Mouse (Mus musculus) embryonic facial prominence, embryonic 14.5 days (tissue): ENCODE data around the gene Hist1h1d. TPM values are rescaled to one million over a fixed set of nuclear protein-coding genes. Genes with fewer than 3 reads are reported as not detected.
"Not testable (repeated sequence)": the region's sequence is repeated elsewhere in the genome, so short reads cannot be mapped to it uniquely, and the experiment has no call there.

Experiments used
- ATAC-seq: fragments of 200-750 bp; cut with Nextera tagmentation; 2 replicates; pipeline ENCODE4 v1.8.0; 2017; ENCODE audit warnings: low read depth, moderate number of reproducible peaks, moderate TSS enrichment
- DNase-seq: peaks from one replicate; pipeline ENCODE4 v3.0.0-alpha.2; 2015; ENCODE audit warnings: low spot score
- H3K27ac ChIP-seq: fragments of 300-500 bp; sonication (generic); replicated peaks from 2 replicates; pipeline ENCODE4 v1.5.1; 2014; ENCODE audit warnings: low read depth, mild to moderate bottlenecking, low read length, moderate library complexity
- H3K27me3 ChIP-seq: fragments of 300-500 bp; sonication (generic); replicated peaks from 2 replicates; pipeline ENCODE4 v1.6.1; 2014; ENCODE audit warnings: low read length; ENCODE audit not compliant: control insufficient read depth, insufficient read depth
- H3K36me3 ChIP-seq: fragments of 300-500 bp; sonication (generic); 2 replicates; pipeline ENCODE4 v1.6.1; 2014; ENCODE audit warnings: low read length, mixed read lengths; ENCODE audit not compliant: control insufficient read depth, insufficient read depth
- H3K4me1 ChIP-seq: fragments of 300-500 bp; sonication (generic); 2 replicates; pipeline ENCODE4 v1.6.1; 2014; ENCODE audit warnings: antibody characterized with exemption, low read length; ENCODE audit not compliant: control insufficient read depth, insufficient read depth
- H3K4me2 ChIP-seq: fragments of 300-500 bp; sonication (generic); 2 replicates; pipeline ENCODE4 v1.6.1; 2014; ENCODE audit warnings: low read depth, mild to moderate bottlenecking, low read length, moderate library complexity, mixed read lengths
- H3K4me3 ChIP-seq: fragments of 300-500 bp; sonication (generic); 2 replicates; pipeline ENCODE4 v1.5.1; 2014; ENCODE audit warnings: low read depth, mild to moderate bottlenecking, low read length
- H3K9ac ChIP-seq: fragments of 300-500 bp; sonication (generic); 2 replicates; pipeline ENCODE4 v1.6.1; 2014; ENCODE audit warnings: low read depth, mild to moderate bottlenecking, low read length, moderate library complexity, mixed read lengths
- H3K9me3 ChIP-seq: fragments of 300-500 bp; sonication (generic); 2 replicates; pipeline ENCODE4 v1.6.1; 2016; ENCODE audit warnings: low read length; ENCODE audit not compliant: control insufficient read depth
- WGBS: fragments of 180-500 bp; shearing (Covaris S2); extraction: QIAGEN DNeasy Blood & Tissue Kit; methylation state at CpG from one replicate; pipeline ENCODE4 v1.1.7; 2014; 5-methylcytosine and 5-hydroxymethylcytosine counted together
- polyA plus RNA-seq: library from polyadenylated mRNA; unstranded; fragments of >200 nt; fragmentation: Nextera tagmentation; extraction: Ambion mirVana; gene quantifications from 2 replicates; pipeline ENCODE4 v1.2.1, GENCODE M21; 2014

Gene Hist1h1d
- polyA plus RNA-seq, 1 experiment from 2014 or later = 0.60 TPM

DNA sequence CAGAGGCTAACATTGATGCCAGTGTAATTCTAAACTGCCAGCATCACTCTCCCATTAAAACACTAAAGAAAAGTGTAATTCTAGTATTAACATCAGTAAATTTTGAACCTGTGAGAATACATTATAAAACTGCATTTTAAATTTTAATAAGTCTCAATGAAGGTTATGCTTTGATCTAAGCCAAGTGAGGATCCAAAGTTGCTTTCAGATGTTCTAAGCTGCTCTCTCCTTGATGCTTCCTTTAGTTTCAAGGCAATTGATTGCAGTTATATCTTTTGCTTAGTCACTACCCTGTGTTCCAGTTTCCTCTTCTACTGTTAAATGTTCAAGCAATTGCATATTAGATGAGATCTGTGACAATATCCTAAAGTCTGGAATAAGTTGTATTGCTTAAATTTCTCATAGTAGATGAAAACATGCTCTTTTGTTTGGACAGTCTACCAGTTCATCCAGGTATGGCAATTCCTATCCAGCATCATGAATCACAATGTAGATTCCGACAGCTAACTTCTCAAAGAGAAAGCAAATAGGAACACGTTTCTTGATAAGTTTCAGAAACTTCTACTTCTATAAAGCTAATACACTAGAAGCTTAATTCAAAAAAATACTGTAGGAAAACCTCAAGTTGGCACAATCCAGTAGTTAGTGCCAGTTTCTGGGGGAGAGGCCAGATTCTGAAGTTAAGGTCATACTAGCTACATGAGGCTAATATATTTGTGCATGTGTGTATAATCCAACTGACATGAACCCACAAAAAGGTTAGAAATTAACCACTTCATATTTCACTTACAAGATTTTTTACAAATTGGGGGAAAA lies 19.4 kb downstream of the Hist1h1d start:
- Histone ChIP-seq H3K36me3 (no peaks in the 10 kb centered on the region), H3K4me3 (peak overlapping the region; percentile 52), H3K9ac (peak overlapping the region; percentile 76), H3K27ac (peak overlapping the region; percentile 95), H3K4me1 (peaks cover 16% of the 10 kb centered on the region), H3K9me3 (no peaks in the 10 kb centered on the region), H3K4me2 (peak overlapping the region; percentile 75), H3K27me3 (no peaks in the 10 kb centered on the region)
- WGBS = 33% methylated on average over 2 of the region's 2 CpGs
- DNase-seq (no peak), ATAC-seq (no peak)

DNA sequence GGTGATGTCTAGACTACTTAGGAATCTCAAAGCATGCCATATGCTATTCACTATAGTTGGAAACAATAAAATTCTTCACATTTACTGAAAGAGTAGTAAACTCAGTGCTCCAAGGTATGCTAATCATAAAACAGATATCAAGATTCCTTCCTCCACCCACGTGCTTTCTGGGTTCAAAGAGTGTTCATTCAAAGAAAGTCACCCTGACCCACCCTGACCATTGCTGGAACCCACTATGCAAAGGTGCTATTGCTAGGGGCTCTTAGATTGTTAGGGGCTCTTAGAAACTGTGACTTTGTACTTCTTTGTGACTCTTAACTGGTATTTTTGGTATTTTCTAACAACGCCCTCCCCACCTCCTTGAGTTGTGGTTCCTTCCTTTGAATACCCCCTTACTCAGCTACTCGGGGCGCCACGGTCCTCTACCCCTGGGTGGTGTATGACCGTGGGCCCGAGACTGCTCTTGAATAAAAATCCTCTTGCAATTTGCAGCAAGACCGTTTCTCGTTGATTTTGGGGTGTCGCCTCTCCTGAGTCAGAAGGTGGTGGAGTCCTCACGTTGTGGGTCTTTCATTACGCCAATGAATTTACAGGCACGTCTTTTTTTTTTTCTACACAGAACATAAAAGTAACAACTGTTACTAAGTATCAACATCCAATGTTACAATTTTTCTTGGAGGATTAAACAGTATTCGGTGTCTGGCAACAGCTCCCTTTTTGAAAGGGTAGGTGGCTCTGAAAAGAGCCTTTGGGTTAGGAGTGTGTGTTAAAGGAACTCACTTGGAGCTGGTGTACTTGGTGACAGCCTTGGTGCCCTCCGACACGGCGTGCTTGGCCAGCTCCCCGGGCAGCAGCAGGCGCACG lies 20.2 kb downstream of the Hist1h1d start:
- Histone ChIP-seq H3K27ac (peak overlapping the region; percentile 95), H3K4me2 (peak overlapping the region; percentile 75)
- 9% methylated on average over 16 of the region's 20 CpGs for WGBS

DNA sequence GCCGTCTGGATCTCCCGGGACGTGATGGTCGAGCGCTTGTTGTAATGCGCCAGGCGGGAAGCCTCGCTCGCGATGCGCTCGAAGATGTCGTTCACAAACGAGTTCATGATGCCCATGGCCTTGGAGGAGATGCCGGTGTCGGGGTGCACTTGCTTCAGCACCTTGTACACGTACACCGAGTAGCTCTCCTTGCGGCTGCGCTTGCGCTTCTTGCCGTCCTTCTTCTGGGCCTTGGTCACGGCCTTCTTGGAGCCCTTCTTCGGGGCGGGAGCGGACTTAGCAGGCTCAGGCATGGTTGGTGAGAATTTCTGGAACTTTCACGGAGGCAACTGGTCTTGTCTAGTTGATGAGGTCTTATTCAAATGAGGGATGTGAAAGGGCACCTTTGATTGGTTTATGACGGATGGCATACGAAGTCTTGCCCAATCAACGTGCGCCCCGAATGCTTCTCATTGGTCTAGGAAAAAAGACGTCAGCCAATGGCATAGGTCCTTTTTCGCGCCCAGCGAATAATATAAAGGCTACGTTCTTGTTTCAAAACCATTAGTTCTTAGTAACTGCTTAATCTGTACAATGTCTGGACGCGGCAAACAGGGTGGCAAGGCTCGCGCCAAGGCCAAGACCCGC lies 20.9 kb downstream of the Hist1h1d start, which contains the start of the genes Hist1h2bf and Hist1h2ad:
Gene Hist1h2bf (minus strand): TSS at position 299 of the 627 bp plus-strand sequence.
Gene Hist1h2ad (plus strand): TSS at position 484 of the 627 bp plus-strand sequence.
- peak within 1 kb of the TSS; percentile 52 for H3K4me3 ChIP-seq
- 0% methylated on average over 15 of the region's 42 CpGs for WGBS
- not testable (repeated sequence) for H3K36me3 ChIP-seq, H3K27me3 ChIP-seq, H3K9me3 ChIP-seq
- H3K4me1 ChIP-seq = peaks cover 16% of the 10 kb centered on the region
- H3K9ac ChIP-seq = peak within 1 kb of the TSS; percentile 76
- peak within 1 kb of the TSS; percentile 75 for H3K4me2 ChIP-seq
- peak within 1 kb of the TSS; percentile 95 for H3K27ac ChIP-seq
- ATAC-seq (peak; percentile 90), DNase-seq (peak; percentile 100)

More for the DNA sequence above, 20.2 kb downstream of the Hist1h1d start:
- Histone ChIP-seq H3K9ac (peak overlapping the region; percentile 76), H3K4me3 (peak overlapping the region; percentile 52), H3K4me1 (peaks cover 16% of the 10 kb centered on the region)
- not testable (repeated sequence) for ATAC-seq, DNase-seq, H3K36me3 ChIP-seq, H3K27me3 ChIP-seq, H3K9me3 ChIP-seq

DNA sequence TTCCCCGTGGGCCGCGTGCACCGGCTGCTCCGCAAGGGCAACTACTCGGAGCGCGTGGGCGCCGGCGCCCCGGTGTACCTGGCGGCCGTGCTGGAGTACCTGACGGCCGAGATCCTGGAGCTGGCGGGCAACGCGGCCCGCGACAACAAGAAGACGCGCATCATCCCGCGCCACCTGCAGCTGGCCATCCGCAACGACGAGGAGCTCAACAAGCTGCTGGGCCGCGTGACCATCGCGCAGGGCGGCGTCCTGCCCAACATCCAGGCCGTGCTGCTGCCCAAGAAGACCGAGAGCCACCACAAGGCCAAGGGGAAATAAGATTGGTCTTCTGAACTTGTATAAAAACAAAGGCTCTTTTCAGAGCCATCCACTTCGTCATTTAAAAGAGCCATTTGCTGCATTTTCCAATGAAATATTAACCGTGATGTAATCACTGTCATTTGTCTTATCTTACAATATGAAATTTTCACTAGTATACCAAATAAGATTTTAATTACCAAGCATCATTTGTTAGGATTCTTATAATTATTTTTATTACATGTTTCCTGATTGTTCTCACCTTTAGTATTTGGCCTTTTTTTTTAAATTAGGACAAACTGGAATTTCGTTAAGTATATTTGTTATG lies 21.6 kb downstream of the Hist1h1d start:
- H3K36me3 ChIP-seq, H3K9me3 ChIP-seq, DNase-seq, ATAC-seq, H3K27me3 ChIP-seq: not testable (repeated sequence)
- peak overlapping the region; percentile 43 for H3K4me3 ChIP-seq
- H3K9ac ChIP-seq = peak overlapping the region; percentile 60
- WGBS = under 1% methylated on average over 5 of the region's 39 CpGs
- peaks cover 16% of the 10 kb centered on the region for H3K4me1 ChIP-seq
- peak overlapping the region; percentile 95 for H3K27ac ChIP-seq
- H3K4me2 ChIP-seq = peak overlapping the region; percentile 75

DNA sequence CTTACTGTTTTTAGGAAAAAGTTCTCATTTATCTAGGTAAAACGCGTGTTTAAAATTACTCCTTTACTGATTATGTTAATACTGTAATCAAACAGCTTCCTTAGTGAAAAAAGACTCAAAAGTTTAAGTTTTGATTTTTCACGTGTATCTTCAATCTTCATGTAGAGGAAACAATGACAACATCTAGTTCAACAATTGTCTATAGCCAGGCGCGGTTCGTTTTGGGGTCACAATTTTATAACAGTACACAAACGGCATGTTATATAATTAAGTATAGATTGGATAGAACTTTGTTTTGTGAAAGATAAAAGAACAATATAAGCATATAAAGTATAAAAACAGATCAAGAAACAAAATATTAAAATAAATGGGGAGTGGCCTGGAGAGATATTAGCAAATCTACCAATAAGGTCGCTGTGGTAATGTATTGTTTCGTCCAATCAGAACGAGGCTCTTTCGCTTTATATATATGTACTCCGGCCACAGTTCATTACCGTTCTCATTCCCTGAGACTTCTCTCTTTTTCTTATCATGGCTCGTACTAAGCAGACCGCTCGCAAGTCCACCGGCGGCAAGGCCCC lies 22.3 kb downstream of the Hist1h1d start, which contains the start of gene Hist1h3d:
Gene Hist1h3d (plus strand): TSS at position 493 of the 581 bp plus-strand sequence.
- peak within 1 kb of the TSS; percentile 91 for H3K27ac ChIP-seq
- no peaks in the 10 kb centered on the region for H3K27me3 ChIP-seq
- peak; percentile 96 for DNase-seq
- under 1% methylated on average over 18 of the region's 18 CpGs for WGBS
- peak within 1 kb of the TSS; percentile 43 for H3K4me3 ChIP-seq
- ATAC-seq = peak; percentile 59
- H3K4me1 ChIP-seq = peaks cover 11% of the 10 kb centered on the region
- H3K4me2 ChIP-seq = peak within 1 kb of the TSS; percentile 63
- H3K9ac ChIP-seq = peak within 1 kb of the TSS; percentile 72
- H3K9me3 ChIP-seq = no peaks in the 10 kb centered on the region
- H3K36me3 ChIP-seq = no peaks in the 10 kb centered on the region

DNA sequence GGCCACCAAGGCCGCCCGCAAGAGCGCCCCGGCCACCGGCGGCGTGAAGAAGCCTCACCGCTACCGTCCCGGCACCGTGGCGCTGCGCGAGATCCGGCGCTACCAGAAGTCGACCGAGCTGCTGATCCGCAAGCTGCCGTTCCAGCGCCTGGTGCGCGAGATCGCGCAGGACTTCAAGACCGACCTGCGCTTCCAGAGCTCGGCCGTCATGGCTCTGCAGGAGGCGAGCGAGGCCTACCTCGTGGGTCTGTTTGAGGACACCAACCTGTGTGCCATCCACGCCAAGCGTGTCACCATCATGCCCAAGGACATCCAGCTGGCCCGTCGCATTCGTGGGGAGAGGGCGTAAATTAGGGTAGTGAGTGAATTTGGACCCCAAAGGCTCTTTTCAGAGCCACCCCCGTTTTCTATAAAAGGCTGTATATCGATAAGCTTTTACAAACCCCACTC lies 22.8 kb downstream of the Hist1h1d start:
- WGBS = under 1% methylated on average over 8 of the region's 40 CpGs
- Histone ChIP-seq H3K4me1 (peaks cover 12% of the 10 kb centered on the region), H3K9ac (peak overlapping the region; percentile 72), H3K4me2 (peak overlapping the region; percentile 63), H3K4me3 (peak overlapping the region; percentile 43), H3K27ac (peak overlapping the region; percentile 91)
- H3K36me3 ChIP-seq, H3K27me3 ChIP-seq, ATAC-seq, H3K9me3 ChIP-seq, DNase-seq: not testable (repeated sequence)

DNA sequence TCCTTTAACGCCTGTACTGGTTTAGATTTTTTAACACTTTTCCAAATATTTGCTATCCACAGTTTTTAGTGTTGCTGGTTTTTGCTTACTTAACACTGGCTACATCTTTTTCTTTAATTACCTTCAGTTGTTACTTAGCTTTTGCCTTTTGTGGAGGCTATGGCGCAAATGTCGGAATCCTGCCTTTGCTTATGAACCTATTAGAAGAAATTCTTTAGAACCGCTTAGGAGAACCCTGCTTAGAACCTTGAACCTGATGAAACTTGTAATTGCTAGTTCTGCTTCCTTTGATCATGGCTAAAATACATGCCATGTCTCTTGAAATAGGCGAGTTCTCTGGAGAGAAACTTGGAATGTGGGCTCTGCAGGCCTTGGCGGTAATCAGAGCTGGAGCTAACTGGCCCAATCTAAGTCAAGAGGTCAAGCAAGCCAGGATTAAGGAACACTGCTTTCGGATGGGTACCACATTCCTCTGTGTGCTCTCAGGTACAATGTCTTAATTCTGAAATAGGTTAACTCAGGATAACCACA lies 23.4 kb downstream of the Hist1h1d start:
- Histone ChIP-seq H3K9me3 (no peaks in the 10 kb centered on the region), H3K36me3 (no peaks in the 10 kb centered on the region), H3K27me3 (no peaks in the 10 kb centered on the region), H3K27ac (peak overlapping the region; percentile 91), H3K9ac (peak overlapping the region; percentile 72), H3K4me3 (peak overlapping the region; percentile 43), H3K4me2 (peak overlapping the region; percentile 63), H3K4me1 (peaks cover 15% of the 10 kb centered on the region)
- WGBS = 3% methylated on average over 7 of the region's 7 CpGs
- DNase-seq (peak; percentile 43), ATAC-seq (no peak)
